Mouse (Mus musculus): Measurements from ENCODE around the gene Pet100.
A peak's percentile ranks its signal among the peaks of the same experiment; 100 is the strongest.

Pet100 gene

GRCm38 (mm10) chr8:3625445-3625844, 4.1 kb downstream of the Pet100 start, which contains the start of gene Pcp2:
Pcp2 (minus strand) TSS chr8:3625545.
- DNase-seq (ENCODE audit: inconsistent ontology term) = no peak

DNA sequence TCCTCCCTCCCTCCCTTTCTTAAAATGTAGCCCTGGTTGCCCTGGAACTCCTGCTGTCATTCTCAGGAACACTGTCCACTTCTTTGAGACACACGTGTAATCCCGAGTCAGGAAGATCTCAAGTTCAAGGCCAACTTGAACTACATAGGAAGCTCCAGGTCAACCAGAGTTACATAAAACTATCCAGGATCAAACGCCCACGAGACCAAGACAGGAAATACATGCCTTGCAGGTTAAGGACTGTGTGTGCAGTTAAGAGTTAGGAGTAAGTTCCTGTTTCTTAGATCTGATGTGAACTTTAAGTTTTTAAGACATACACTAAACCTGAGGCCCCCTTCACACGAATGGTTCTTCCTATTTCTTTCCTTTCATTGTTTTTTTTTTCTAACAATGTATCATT, 5.6 kb downstream of the Pet100 start:
- no peak for DNase-seq (ENCODE audit: inconsistent ontology term)

DNA sequence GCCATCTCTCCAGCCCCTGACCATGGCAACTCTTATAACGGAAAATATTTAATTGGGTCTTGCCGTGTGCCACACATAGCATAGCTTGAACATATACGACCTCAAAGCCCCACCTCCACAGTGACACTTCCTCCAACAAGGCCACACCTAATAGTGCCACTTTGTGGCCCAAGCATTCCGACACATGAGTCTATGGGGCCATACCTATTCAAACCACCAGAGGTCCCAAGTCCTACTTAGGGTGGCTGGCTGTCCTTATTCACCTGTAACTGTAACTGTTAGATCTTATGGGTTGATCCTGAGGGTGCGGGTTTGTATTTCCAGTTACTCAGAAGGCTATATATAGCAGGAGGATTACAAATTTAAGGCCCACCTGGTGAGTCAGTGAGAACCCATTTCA, 6.7 kb downstream of the Pet100 start:
- DNase-seq (ENCODE audit: inconsistent ontology term) = no peak

DNA sequence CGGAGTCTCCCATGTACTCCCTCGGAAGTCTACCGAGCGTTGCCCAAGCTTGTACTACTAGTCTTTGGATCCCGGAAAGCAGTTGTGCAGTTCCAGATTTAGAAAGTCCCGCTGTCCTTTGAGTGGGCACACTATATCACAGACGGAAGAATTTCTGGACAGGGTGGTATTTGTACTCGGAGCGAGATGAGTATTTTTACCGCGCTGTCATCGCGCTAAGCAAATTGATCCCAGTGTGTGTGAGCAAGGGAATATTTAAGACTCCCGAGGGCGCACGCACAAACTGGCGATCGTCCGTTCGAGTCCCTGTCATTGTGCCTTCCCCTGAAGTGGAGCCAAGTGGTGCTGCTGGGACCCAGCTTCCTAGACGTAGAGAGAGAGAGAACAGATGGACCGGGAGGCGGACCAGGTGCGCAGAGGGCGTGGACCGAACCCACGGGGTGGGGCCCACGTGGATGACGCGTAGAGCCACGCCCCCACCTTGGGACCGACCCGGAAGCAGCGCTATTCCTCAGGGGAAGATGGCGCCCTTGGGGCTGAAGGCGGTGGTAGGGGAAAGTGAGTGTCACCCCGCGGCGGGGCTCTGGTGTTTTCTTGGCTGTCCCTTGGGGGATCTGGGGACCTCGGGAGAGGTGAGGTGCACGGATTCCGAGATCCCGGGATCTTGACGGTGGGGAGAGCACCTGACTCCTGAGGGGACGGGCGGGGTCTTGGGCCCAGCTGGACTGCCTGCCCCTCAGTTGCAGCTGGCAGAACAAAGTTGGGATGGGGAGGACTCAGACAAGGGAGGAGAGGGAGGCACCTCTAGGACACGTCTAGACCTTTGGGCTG, 9.5 kb downstream of the Pet100 start, which contains the start of gene Stxbp2:
Gene Stxbp2, plus strand, starts transcription at position 309 of the 831 bp plus-strand sequence.
- DNase-seq (ENCODE audit: inconsistent ontology term) = peak; percentile 80

DNA sequence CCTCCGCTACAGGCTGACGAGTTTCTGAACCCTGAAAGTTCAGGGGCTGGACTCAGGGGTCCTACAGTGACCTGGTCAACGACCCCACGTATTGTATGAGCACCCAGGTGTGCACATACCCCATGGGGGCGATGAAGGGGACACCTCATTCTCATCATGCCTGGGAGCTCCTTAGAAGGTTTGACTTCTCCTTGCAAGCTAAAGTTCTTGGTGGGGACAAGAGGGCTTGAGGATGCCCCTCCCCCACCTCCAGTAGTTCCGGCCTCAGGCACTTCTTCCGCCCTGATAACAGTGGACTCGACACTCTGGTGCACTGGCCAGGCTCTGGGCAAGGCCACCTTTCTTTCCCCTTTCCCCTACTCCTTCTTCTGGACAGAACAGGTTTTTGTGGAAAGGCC, 10.1 kb downstream of the Pet100 start:
- DNase-seq (ENCODE audit: inconsistent ontology term) = no peak

DNA sequence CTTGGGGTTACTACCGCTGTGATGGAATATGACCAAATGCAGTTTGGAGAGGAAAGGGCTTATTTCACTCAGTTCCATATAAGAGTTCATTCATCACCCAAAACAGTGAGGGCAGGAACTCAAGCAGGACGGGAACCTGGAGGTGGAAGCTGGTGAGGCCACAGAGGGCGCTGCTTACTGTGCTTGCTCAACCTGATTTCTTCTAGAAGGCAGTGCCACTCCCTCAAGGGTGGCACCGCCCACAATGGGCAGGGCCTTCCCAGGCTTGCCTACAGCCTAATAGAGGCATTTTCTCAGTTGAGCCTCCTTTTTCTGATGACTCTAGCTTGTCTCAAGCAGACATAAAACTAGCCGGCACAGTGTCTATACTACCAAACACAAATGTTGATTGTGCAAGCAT, 24.5 kb downstream of the Pet100 start:
- DNase-seq (ENCODE audit: inconsistent ontology term) = peak; percentile 7

GRCm38 (mm10) chr8:3646824-3647531, 25.6 kb downstream of the Pet100 start:
- no peak for DNase-seq (ENCODE audit: inconsistent ontology term)

- DNase-seq (ENCODE audit: inconsistent ontology term) = peak; percentile 42
Observed at GRCm38 (mm10) chr8:3647561-3647960, 26.2 kb downstream of the Pet100 start.

- no peak for DNase-seq (ENCODE audit: inconsistent ontology term)
Observed at GRCm38 (mm10) chr8:3648268-3648667, 26.9 kb downstream of the Pet100 start.

- DNase-seq (ENCODE audit: inconsistent ontology term) = no peak
Observed at GRCm38 (mm10) chr8:3648990-3649389, 27.6 kb downstream of the Pet100 start.

DNA sequence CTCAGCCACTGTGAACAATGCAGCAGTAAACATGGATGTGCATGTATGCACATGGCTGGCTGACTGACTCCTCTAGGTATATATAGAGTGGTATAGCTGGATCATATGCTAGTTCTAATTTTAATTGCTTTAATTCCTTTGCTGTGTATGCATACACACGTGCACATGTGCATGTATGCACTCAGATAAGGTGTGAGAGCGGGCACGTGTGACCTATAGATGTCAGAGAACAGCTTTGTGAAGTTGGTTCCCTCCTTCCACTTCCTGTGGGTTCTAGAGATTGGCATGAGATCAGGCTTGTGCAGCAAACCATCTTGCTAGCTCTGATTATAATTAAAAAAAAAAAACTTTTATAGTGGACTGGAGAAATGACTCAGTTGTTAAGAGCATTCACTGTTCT, 31.5 kb downstream of the Pet100 start:
- DNase-seq (ENCODE audit: inconsistent ontology term) = no peak

DNA sequence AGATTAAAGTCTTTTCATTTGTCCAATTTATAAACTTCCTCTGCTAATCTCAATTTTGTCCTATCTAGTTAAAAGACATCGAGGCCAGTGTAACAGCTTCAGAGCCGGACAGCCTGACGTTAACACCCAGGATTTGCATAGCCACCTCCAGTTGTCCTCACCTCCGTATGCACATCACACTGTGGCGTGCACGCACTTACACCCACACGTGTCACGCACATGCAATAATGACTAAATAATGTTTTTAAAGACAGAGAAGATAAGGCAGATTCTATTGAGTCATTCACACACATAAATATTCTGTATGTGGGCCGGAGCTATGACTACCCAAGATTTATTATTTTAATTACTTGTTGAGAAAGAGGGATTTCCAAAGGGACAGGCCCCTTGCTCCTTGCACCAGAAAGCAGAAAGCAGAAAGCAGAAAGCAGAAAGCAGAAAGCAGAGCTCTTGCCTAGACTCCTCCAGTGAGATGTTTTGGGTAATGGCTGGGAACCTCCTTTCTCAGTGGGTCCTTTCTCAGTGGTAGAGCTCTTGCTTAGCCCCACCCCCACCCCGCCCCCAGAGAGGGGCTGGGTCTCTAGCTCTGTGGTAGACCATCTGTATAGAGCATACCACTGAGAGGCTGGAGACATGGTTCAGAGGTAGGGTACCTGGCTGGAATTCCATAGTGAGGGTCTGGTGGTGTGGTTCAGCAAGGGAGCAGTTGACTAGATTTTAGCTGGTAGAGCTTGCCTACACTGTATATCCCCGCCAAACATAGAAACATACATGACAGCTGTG, 33.6 kb downstream of the Pet100 start:
- DNase-seq (ENCODE audit: inconsistent ontology term) = no peak

- no peak for DNase-seq (ENCODE audit: inconsistent ontology term)
Observed at GRCm38 (mm10) chr8:3655526-3655925, 34.2 kb downstream of the Pet100 start, which contains the start of gene Retn. Retn (plus strand) TSS chr8:3655770.

DNA sequence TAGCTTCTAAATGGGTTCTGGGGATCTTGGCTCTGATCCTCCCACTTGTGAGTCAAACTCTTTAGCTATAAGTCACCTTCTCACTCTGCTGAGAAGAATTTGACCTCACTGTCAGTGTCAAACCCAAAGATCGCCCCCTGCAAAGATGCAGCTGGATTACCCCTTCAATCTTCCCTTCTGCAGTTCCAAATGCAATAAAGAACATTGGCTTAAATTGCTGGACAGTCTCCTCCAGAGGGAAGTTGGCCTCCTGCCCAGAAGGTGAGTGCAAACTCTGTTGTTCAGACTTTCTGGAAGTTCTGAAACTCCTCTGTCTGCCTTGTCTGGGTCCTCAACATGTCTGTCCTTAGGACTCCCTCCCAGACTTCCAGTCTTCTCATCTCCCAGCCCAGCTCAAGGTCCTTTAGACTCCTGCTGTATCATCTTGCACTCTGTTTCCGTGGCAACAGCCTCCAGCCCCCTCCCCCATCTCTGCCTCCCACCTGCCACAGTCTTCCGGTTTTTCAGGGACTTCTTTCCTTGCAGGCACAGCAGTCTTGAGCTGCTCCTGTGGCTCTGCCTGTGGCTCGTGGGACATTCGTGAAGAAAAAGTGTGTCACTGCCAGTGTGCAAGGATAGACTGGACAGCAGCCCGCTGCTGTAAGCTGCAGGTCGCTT, 35.5 kb downstream of the Pet100 start:
- no peak for DNase-seq (ENCODE audit: inconsistent ontology term)

GRCm38 (mm10) chr8:3660889-3661288, 39.5 kb downstream of the Pet100 start:
- DNase-seq (ENCODE audit: inconsistent ontology term) = no peak

- no peak for DNase-seq (ENCODE audit: inconsistent ontology term)
Observed at GRCm38 (mm10) chr8:3664405-3664804, 43.1 kb downstream of the Pet100 start.

- no peak for DNase-seq (ENCODE audit: inconsistent ontology term)
Observed at GRCm38 (mm10) chr8:3665507-3665906, 44.2 kb downstream of the Pet100 start, which contains the start of gene Mcemp1. Mcemp1 (plus strand) TSS chr8:3665754.

GRCm38 (mm10) chr8:3670388-3670787, 49.0 kb downstream of the Pet100 start:
- DNase-seq (ENCODE audit: inconsistent ontology term) = no peak

DNA sequence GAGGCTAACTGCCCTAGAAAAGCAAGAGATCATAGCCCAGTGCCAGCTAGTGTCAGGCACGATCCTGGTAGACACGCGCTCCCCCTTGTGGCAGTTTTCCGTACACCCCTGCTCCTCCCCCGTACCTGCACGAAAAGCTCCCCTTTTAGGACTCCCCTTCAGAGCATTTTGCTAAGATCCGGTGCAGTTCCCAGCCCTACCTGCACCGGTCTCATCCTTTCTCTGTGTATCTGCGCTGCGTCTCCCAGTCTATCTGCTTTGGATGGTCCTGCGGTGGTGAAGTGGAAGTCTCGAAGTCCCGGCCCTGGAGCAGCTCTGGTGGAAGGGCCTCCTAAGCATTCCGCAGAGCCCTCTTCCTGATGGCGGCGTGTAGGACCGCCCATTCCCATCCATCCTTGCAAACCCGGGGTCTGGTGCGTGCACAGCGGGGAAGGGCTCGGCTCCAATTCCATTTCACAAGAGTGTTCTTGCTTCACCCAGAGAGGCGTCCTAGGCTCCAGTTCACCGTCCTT, 50.7 kb downstream of the Pet100 start, which contains the start of gene Fcor:
Gene Fcor, minus strand, starts transcription at position 383 of the 512 bp plus-strand sequence.
- peak; percentile 83 for DNase-seq (ENCODE audit: inconsistent ontology term)

- DNase-seq (ENCODE audit: inconsistent ontology term) = no peak
Observed at GRCm38 (mm10) chr8:3674671-3675070, 53.3 kb downstream of the Pet100 start.

Measured in Muller cell, postnatal 12 days (primary cell).